Mouse (Mus musculus) embryonic fibroblast, embryonic 13.5 days (primary cell): ENCODE data around the gene Cad.

Experiments
- CTCF ChIP-seq: IDR thresholded peaks from 2 replicates; pipeline ENCODE4 v1.5.1; 2011; ENCODE audit warnings: mild to moderate bottlenecking, control low read depth, low read length, moderate library complexity, borderline replicate concordance; ENCODE audit not compliant: insufficient read depth
- POLR2A ChIP-seq: IDR thresholded peaks from 2 replicates; pipeline ENCODE4 v1.6.1; 2011; ENCODE audit warnings: low read depth, mild to moderate bottlenecking, control low read depth, low read length, moderate library complexity

- TF ChIP-seq POLR2A = no peak
- no peak for TF ChIP-seq CTCF
These were observed 23.7 kb upstream of the Cad start for GRCm38 (mm10) chr5:31030926-31031325.
